In genomic region chr4:130914527-130914926, GRCm38 (mm10) we compare ENCODE assay signal across 19 mouse cellular contexts. TPM values are rescaled to one million over a fixed set of nuclear protein-coding genes. Genes with fewer than 3 reads are reported as not detected.
DNase-seq lines count a peak whose midpoint lies in the region; ATAC-seq and TF ChIP-seq lines count a peak whose summit lies in the region.
"Had no signal": no experiment of that assay in that cellular context is flagged by ENCODE, and none has a peak within 500 bp of the region (broad histone marks: within the 10 kb centered on the region; RNA-seq: fewer than 3 reads in every experiment).

No protein-coding gene starts in this region.

- H3K4me1 ChIP-seq in intestine, embryonic 16.5 days (ENCODE audit: control insufficient read depth, insufficient read depth, low read length) = no peaks in the 10 kb centered on the region
- no peaks in the 10 kb centered on the region for H3K4me1 ChIP-seq in intestine, embryonic 15.5 days (replicated peaks)
- H3K4me1 ChIP-seq in liver, postnatal 0 days (ENCODE audit: insufficient read depth) = peaks cover 18% of the 10 kb centered on the region

- no peak for TF ChIP-seq EP300 in liver, postnatal 0 days (IDR thresholded peaks at IDR 0.05; ENCODE audit: low read depth)

- DNase-seq in CD4-positive, CD25-positive, alpha-beta regulatory T cell, adult 2 months (ENCODE audit: low read depth, low spot score) = peak; percentile 61
- DNase-seq in ZHBTc4 (ENCODE audit: low read depth, low spot score) = peak; percentile 32
- DNase-seq in liver, postnatal 0 days = no peak
- DNase-seq in embryo, embryonic 10.5 days (ENCODE audit: low spot score) = no peak
- DNase-seq in left cerebral cortex, postnatal 36 days (ENCODE audit: low spot score in 2 of 2) = no peak
- no peak for DNase-seq in layer of hippocampus, postnatal 10 days (ENCODE audit: low spot score in 2 of 2)
- DNase-seq: adrenal gland, postnatal 25 days; cerebellum, adult 8-10 months; embryo, embryonic 11 days; kidney, adult 18-20 months; right cerebral cortex, postnatal 4 days had no signal

- no peak overlapping the region for H3K4me2 ChIP-seq in intestine, embryonic 16.5 days (ENCODE audit: low read depth, low read length)
- H3K4me2 ChIP-seq in intestine, embryonic 15.5 days (replicated peaks) = no peak overlapping the region
- H3K4me2 ChIP-seq in liver, postnatal 0 days (ENCODE audit: low read depth, low read length) = peak overlapping the region; percentile 67
- H3K4me2 ChIP-seq: lung, embryonic 15.5 days; midbrain, embryonic 13.5 days had no signal

- 0 out of 2 replicates have a peak overlapping the region, but pooled peaks have one; percentile 23 for H3K9ac ChIP-seq in intestine, embryonic 16.5 days (ENCODE audit: low read depth, low read length)
- H3K9ac ChIP-seq in intestine, embryonic 15.5 days = no peak overlapping the region
- H3K9ac ChIP-seq in liver, postnatal 0 days (replicated peaks) = peak overlapping the region; percentile 73
- H3K9ac ChIP-seq: lung, embryonic 15.5 days; midbrain, embryonic 13.5 days had no signal

- H3K27ac ChIP-seq in intestine, embryonic 16.5 days (ENCODE audit: low read length) = no peak overlapping the region
- no peak overlapping the region for H3K27ac ChIP-seq in intestine, embryonic 15.5 days
- peak overlapping the region; percentile 89 for H3K27ac ChIP-seq in liver, postnatal 0 days (ENCODE audit: low read depth)
- H3K27ac ChIP-seq: heart, adult 2 months; lung, embryonic 15.5 days; midbrain, embryonic 13.5 days had no signal

- no peaks in the 10 kb centered on the region for H3K36me3 ChIP-seq in intestine, embryonic 16.5 days (ENCODE audit: control insufficient read depth, insufficient read depth, low read length)
- H3K36me3 ChIP-seq in intestine, embryonic 15.5 days = no peaks in the 10 kb centered on the region
- H3K36me3 ChIP-seq in liver, postnatal 0 days (replicated peaks; ENCODE audit: insufficient read depth, low read length) = no peaks in the 10 kb centered on the region
- H3K36me3 ChIP-seq: lung, embryonic 15.5 days; midbrain, embryonic 13.5 days had no signal

- no peak for TF ChIP-seq CTCF in liver, postnatal 0 days (IDR thresholded peaks at IDR 0.05; ENCODE audit: low read depth)

- H3K27me3 ChIP-seq in intestine, embryonic 16.5 days (replicated peaks; ENCODE audit: control insufficient read depth, insufficient read depth, low read length) = no peaks in the 10 kb centered on the region
- no peaks in the 10 kb centered on the region for H3K27me3 ChIP-seq in intestine, embryonic 15.5 days (replicated peaks)
- no peaks in the 10 kb centered on the region for H3K27me3 ChIP-seq in liver, postnatal 0 days (ENCODE audit: insufficient read depth, low read length)
- H3K27me3 ChIP-seq: lung, embryonic 15.5 days; midbrain, embryonic 13.5 days had no signal

- 0 out of 2 replicates have a peak overlapping the region, but pooled peaks have one; percentile 10 for H3K4me3 ChIP-seq in intestine, embryonic 16.5 days (ENCODE audit: low read length)
- H3K4me3 ChIP-seq in intestine, embryonic 15.5 days (replicated peaks) = no peak overlapping the region
- H3K4me3 ChIP-seq in liver, postnatal 0 days (ENCODE audit: low read depth, low read length) = peak overlapping the region; percentile 41
- H3K4me3 ChIP-seq: erythroblast, embryonic 14.5 days; heart, adult 2 months; lung, embryonic 15.5 days; midbrain, embryonic 13.5 days had no signal

- H3K9me3 ChIP-seq in intestine, embryonic 16.5 days (ENCODE audit: control insufficient read depth, low read length) = no peaks in the 10 kb centered on the region
- no peaks in the 10 kb centered on the region for H3K9me3 ChIP-seq in intestine, embryonic 15.5 days
- no peaks in the 10 kb centered on the region for H3K9me3 ChIP-seq in liver, postnatal 0 days (ENCODE audit: low read length)
- H3K9me3 ChIP-seq: lung, embryonic 15.5 days; midbrain, embryonic 13.5 days had no signal

- intact Hi-C loops in left cerebral cortex, postnatal 36 days (cut with DNase I) = no loop called here

- no peak for ATAC-seq in intestine, embryonic 16.5 days
- no peak for ATAC-seq in intestine, embryonic 15.5 days
- no peak for ATAC-seq in liver, postnatal 0 days
- ATAC-seq: midbrain, embryonic 13.5 days had no signal

- 67% methylated on average over 7 of the region's 7 CpGs for WGBS in intestine, embryonic 16.5 days
- 65% methylated on average over 7 of the region's 7 CpGs for WGBS in intestine, embryonic 15.5 days
- 20% methylated on average over 7 of the region's 7 CpGs for WGBS in liver, postnatal 0 days (ENCODE audit: insufficient replicate concordance)

RNA-seq across cellular contexts. Expression of gene Laptm5, which starts 1.6 kb away (rescaled TPM):
- 33.1 and 38.7 TPM in 2 replicates for polyA plus RNA-seq in intestine, embryonic 16.5 days (2015; fragmentation: Nextera tagmentation; extraction: Ambion mirVana)
- polyA plus RNA-seq in intestine, embryonic 15.5 days (2015; fragmentation: Nextera tagmentation; extraction: Ambion mirVana) = 37.9 and 42.4 TPM in 2 replicates
- 109 and 113 TPM in 2 replicates for polyA plus RNA-seq in liver, postnatal 0 days (2015; fragmentation: Nextera tagmentation; extraction: Ambion mirVana)
- 10 to 100 TPM; 33.3 to 38.6 TPM for total RNA-seq in left cerebral cortex, postnatal 36 days (2021)
- 10 to 100 TPM; 27.5 to 28.1 TPM for total RNA-seq in layer of hippocampus, postnatal 10 days (2021)

RNA-seq across cellular contexts. Expression of gene Matn1, which starts 29.7 kb away (rescaled TPM):
- polyA plus RNA-seq in intestine, embryonic 16.5 days (2015; fragmentation: Nextera tagmentation; extraction: Ambion mirVana) = not detected in 2 replicates
- polyA plus RNA-seq in intestine, embryonic 15.5 days (2015; fragmentation: Nextera tagmentation; extraction: Ambion mirVana) = 0.06 TPM in 1 of 2 replicates, not detected in the other
- polyA plus RNA-seq in liver, postnatal 0 days (2015; fragmentation: Nextera tagmentation; extraction: Ambion mirVana) = 0.05 TPM in 1 of 2 replicates, not detected in the other
- total RNA-seq in left cerebral cortex, postnatal 36 days (2021) = 1 to 10 TPM; 1.4 to 1.7 TPM
- total RNA-seq in layer of hippocampus, postnatal 10 days (2021) = under 1 TPM; 0.64 to 0.91 TPM
- total RNA-seq: adrenal gland, postnatal 25 days; heart, adult 2 months had no signal
- polyA plus RNA-seq: erythroblast, embryonic 14.5 days; hindbrain, embryonic 11.5 days; large intestine, adult 2 months; midbrain, embryonic 13.5 days had no signal

Comparison
In these comparisons a context has a peak if more than half of its experiments do, and no peak if none do; other contexts are left out.
1. DNase-seq: peak in CD4-positive, CD25-positive, alpha-beta regulatory T cell, adult 2 months (single experiment) and ZHBTc4 (single experiment); none in liver, postnatal 0 days (single experiment), embryo, embryonic 10.5 days (single experiment), left cerebral cortex, postnatal 36 days (0 of 2) and layer of hippocampus, postnatal 10 days (0 of 2).